Mouse (Mus musculus) kidney, adult 2 months (tissue): ENCODE results near the gene Aqp5.

ENCODE experiments used
- CTCF ChIP-seq: fragments of 200-500 bp; conservative IDR thresholded peaks from 2 replicates; pipeline ENCODE4 v1.5.1; 2011; ENCODE audit warnings: low read depth, mild to moderate bottlenecking, control low read depth, low read length, moderate library complexity, mixed read lengths; ENCODE audit not compliant: insufficient read depth, insufficient read length
- POLR2A ChIP-seq: fragments of 200-500 bp; IDR thresholded peaks from one replicate; pipeline ENCODE4 v1.6.1; 2011; ENCODE audit warnings: low read depth, low read length, control low read depth

DNA sequence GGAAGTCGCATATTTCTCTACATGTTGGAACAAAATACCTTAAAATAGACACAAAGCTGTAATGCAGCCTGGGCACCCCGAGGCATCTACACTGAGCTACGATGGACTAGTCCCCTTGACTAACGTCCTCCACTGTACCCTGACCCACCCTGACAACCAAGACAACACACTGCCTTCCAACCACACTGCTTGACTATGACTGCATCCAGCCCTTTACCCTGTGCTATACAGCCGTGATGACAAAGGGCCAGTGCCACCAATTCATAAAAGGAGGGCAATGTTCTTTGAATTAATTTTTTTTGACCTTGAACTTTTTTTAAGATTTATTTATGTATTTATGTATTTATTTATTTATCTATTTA lies 47.5 kb downstream of the Aqp5 start:
- TF ChIP-seq CTCF: no peak
- no peak for TF ChIP-seq POLR2A
